Mouse (Mus musculus) liver, adult 2 months (tissue): ENCODE measurements around the gene Gm10256.
"Not testable (repeated sequence)": the region's sequence is repeated elsewhere in the genome, so short reads cannot be mapped to it uniquely, and the experiment has no call there.

Source experiments
- CTCF ChIP-seq: fragments of 200-500 bp; IDR thresholded peaks from 2 replicates; pipeline ENCODE4 v1.5.1; 2011; ENCODE audit warnings: low read depth, low read length, control low read depth
- POLR2A ChIP-seq: fragments of 200-500 bp; IDR thresholded peaks from 2 replicates; pipeline ENCODE4 v1.6.1; 2011; ENCODE audit warnings: low read length, control low read depth; ENCODE audit not compliant: insufficient read depth; ENCODE audit errors: extremely low read depth

- TF ChIP-seq POLR2A, CTCF: not testable (repeated sequence)
These were observed 34.4 kb upstream of the Gm10256 start, which contains the start of gene Gm4064 for GRCm38 (mm10) chrY:2796105-2796504.
